Mouse (Mus musculus) cerebellum, adult 9-10 months (tissue): ENCODE results near the gene Rab6a.
A peak's percentile ranks its signal among the peaks of the same experiment; 100 is the strongest.

Experiments used
- DNase-seq: peaks from one replicate; pipeline ENCODE4 v3.0.0; 2022

Gene Rab6a

DNA sequence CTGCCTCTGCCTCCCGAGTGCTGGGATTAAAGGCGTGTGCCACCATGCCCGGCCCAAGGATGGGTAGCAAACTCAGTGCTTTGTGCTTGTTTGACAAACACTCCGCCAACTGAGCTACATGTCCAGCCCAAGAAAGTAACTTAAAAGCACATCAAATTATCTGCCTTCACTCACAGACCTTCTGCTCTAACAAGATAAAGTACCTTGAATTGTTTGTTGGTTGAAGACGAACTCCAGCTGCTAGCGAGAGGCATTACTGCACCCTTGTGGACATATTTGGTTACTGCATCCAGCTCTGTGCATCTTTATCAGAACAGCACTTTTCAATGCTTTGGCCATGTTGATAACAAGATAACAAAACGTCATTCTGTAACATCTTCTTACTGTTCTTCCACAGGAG is 77.3 kb downstream of the Rab6a start:
- peak; percentile 56 for DNase-seq

GRCm38 (mm10) chr7:100685061-100686030 is 78.1 kb downstream of the Rab6a start:
- DNase-seq = peak; percentile 73

- no peak for DNase-seq
Observed at GRCm38 (mm10) chr7:100688471-100688870, 81.3 kb downstream of the Rab6a start.
